Mouse (Mus musculus): ENCODE measurements at regions not wholly inside any gene's neighbourhood (a gene's known extent, or its start where the extent isn't known, plus 50 kb on each side); places are given as distances from the start of the nearest gene placed in this dataset.
A peak's percentile ranks its signal among the peaks of the same experiment; 100 is the strongest.

- intact Hi-C loops (cut with DNase I), result no loop called here
- DNase-seq, result no peak
Measured at GRCm38 (mm10) chr14:105720816-105721510, 175.7 kb downstream of the Spry2 start.

- DNase-seq, result no peak
- intact Hi-C loops (cut with DNase I), result no loop called here
Measured at GRCm38 (mm10) chr14:105718676-105719441, 177.8 kb downstream of the Spry2 start.

- no peak for DNase-seq
- intact Hi-C loops (cut with DNase I), result no loop called here
Measured at GRCm38 (mm10) chr14:105717821-105718220, 178.8 kb downstream of the Spry2 start.

DNA sequence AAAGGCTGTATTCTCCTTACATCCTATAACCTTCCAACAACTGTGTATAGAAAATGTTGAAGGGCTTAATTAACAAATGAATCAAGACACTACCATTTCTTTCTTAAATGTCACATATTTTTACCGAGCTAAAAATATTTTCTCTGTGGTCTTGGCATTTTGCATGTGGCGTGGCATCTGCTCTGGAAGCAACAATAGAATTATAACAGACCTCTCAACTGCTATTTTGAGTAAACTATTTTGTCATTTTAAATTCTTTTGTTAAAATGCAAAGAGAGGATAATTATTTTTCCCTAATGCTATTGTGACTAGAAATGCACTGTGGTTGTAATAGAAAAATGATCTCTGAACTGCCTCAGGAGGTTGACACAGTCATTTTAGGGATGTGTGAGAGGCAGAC lies 187.9 kb downstream of the Spry2 start:
- intact Hi-C loops (cut with DNase I), result no loop called here
- no peak for DNase-seq

- no peak for DNase-seq
- intact Hi-C loops (cut with DNase I), result no loop called here
Measured at GRCm38 (mm10) chr14:105706756-105707155, 189.9 kb downstream of the Spry2 start.

GRCm38 (mm10) chr14:105698616-105699015 lies 198.0 kb downstream of the Spry2 start:
- intact Hi-C loops (cut with DNase I), result no loop called here
- DNase-seq, result no peak

GRCm38 (mm10) chr14:105698086-105698485 lies 198.5 kb downstream of the Spry2 start:
- DNase-seq, result no peak
- intact Hi-C loops (cut with DNase I), result no loop called here

DNA sequence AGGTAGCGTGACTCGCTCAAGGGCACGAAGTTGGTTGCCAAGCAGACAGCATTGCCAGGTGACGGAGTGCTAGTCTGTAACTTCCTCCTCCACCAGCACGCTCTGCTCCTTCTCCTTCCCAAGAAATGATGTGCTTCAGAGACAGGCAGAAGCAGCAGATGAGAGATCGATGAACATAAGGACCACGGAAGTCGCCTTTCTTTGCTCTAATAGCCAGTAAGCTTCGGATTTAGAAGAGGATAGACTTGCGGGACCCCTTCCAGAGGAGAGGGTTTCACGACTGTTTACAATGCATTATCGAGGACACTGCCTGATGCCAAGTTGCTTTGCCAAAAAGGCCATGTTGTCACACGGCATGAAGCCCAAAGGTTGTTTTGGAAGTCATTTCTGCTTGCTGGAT lies 199.2 kb downstream of the Spry2 start:
- intact Hi-C loops (cut with DNase I), result no loop called here
- no peak for DNase-seq

- no peak for DNase-seq
- intact Hi-C loops (cut with DNase I), result no loop called here
Measured at GRCm38 (mm10) chr14:105694969-105695368, 201.7 kb downstream of the Spry2 start.

DNA sequence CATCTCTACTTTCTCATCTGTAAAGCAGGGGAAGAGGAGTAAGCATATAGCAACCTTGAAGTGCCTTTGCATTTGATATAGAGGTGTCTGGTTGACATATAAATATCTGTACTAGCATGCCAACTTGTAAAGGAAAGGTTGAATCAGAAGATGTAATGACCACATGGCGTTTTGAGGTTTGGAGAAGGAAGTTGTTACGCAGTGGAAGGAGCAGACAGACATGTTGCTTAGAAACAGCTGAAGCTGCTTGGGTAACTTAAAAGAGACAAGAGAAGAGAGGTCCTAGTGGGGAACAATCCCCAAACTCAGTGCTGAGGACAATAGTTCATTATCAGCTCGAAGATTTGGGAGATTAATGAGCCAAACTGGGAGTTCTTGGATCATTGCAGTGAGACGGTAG lies 202.9 kb downstream of the Spry2 start:
- intact Hi-C loops (cut with DNase I), result no loop called here

DNA sequence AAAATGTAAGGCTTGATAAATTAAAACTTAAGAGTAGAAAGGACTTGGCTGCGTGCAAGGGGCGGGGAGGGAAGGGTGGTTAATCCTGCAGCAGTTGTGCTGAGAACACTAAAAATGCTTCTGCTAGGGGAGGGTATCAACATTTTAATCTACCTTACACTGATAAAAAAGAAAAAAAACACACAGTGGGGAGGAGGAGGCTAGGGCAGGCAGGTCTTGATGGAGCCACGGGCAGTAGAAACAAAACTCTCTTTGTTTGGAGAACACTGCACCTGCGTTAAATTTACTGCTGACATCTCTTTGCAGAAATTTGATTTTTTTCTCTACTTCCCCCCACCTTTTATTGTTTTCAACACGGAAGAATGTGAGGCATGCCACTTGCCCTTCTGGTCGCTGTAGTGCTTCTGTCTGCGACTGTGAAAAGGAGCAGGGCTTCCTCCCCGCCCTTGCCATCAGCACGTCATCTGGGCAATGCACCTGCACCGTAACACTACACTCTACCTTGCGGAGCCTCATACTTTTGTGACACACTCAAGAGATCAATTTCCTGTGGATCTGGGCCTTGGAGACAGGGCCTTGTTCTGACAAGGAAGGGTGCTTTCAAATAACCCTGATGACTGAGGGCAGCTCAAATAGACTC lies 211.7 kb downstream of the Spry2 start:
- no peak for DNase-seq
- intact Hi-C loops (cut with DNase I), result no loop called here

More for the DNA sequence above, 202.9 kb downstream of the Spry2 start:
- no peak for DNase-seq

GRCm38 (mm10) chr14:105684329-105684728 lies 212.3 kb downstream of the Spry2 start:
- intact Hi-C loops (cut with DNase I), result no loop called here
- no peak for DNase-seq

DNA sequence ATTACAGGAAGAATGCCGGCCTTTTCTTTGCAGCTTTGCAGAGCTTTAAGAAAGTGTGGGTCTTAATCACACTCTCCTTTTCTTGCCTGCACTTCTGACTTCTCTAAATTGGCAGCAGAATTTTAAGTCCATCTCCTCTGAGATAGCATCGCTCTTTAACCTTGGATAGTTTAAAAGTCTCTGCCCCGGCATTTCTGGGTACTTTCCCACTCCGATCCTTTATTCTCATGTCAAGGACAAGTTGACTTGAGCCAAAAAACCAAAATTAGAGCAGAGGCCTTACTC lies 220.0 kb downstream of the Spry2 start:
- intact Hi-C loops (cut with DNase I), result loop anchor here (5.0 kb wide), 1 partner anchor 216 kb away; no protein-coding TSS in a partner anchor
- no peak for DNase-seq

DNA sequence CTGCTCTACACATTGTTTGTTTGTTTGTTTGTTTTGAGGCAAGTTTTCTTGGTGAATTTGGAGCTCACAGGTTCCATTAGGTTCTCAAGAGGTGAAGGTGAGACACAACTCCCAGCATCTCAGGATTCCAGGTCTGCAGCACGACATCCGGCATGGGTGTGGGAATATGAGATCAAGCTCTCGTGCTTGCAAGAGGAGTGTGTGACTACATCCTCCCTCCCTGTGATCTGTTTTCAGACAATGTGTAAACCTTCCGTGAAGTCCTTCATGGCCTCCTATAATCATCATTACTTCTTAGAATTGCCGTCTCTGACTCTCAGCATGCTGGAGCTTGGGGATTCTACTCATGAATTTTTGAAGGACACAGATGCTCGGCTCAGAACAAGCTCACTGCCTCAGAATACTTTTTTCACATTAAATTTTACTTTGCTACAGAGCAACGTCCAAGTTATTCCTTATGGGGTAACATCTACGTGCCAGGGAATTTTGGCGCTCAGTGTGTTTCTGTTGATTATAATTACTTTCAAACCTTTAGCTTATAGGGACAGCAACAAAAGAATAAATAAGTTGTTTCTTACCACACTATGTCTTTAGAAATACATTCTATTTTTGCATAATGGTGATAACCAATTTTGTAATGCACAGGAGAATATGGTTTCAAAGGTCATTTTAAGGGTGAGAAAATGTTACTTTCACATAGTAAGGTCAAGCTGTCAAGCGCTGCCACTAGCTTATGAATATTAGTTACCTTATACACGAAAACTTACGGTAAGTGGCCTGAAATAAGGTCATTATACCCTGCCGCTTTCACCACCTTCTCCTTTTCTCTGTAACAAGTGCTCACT lies 220.6 kb downstream of the Spry2 start:
- intact Hi-C loops (cut with DNase I), result loop anchor here (5.0 kb wide), 1 partner anchor 216 kb away; no protein-coding TSS in a partner anchor
- no peak for DNase-seq

DNA sequence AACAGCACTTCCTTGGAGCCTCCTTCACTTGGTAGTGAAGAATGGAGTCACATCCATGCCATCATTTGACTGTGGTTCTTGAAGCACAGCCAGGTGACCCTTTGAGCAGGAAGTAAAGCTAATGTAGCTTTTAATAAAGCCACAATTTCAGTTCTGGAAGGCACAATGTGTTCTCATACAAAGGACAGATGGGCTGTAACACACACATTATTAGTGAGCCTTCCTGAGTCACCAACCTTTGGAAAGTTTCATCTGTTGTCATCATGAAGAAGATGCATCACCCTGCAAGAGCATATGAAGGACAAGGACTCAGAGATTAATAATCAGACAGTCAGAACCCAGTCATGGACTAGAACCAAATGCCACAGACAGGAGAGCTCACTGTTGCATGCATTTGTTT lies 221.6 kb downstream of the Spry2 start:
- DNase-seq, result no peak
- intact Hi-C loops (cut with DNase I), result loop anchor here (5.0 kb wide), 1 partner anchor 217 kb away; no protein-coding TSS in a partner anchor

DNA sequence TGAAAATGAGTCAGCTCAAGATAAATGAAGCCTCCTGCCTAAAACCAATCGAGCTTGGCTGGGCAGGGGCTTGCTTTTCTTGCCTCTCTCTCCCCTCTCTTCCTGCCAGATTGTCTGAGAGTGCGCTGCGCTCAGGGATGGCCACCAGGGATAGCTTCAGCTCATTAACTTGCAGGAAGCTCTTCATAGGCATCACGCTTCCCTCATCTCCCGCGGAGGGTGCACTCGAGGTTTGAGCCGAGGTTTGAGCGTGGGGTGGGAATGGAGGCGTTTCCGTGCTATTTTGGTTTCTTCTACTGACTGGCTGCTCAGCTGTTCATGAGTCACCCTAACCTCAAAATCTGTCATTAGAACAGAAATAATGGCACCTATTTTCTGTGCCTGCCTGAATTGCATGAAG lies 227.7 kb downstream of the Spry2 start:
- intact Hi-C loops (cut with DNase I), result no loop called here
- peak; percentile 9 to 20 for DNase-seq

DNA sequence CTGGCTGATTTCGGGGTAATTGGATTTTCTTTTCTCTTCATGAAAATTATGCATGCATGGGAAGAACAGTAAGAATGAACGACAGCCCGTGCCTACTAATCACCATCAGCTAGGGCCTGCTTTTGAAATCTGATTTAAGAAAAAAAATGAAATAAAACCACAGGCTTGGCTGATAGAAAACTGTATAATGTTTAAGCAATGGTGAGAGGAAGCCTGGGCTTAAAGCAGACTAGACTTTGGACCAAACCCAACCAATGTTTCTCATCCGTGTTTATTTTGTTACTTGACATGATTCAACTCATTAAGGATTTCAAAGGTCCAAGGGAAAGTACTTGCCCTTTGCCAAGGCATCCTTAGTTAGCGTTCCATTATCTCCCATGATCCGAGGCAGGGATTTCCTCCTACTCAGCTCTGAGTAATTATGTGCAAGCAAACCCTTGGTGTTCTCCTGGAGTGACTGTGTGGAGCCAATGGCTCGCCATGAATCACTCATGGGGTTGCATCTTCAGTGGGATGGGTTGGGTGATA lies 231.9 kb downstream of the Spry2 start:
- intact Hi-C loops (cut with DNase I), result no loop called here
- no peak for DNase-seq

GRCm38 (mm10) chr14:105663472-105663871 lies 233.1 kb downstream of the Spry2 start:
- DNase-seq, result no peak
- intact Hi-C loops (cut with DNase I), result no loop called here

DNA sequence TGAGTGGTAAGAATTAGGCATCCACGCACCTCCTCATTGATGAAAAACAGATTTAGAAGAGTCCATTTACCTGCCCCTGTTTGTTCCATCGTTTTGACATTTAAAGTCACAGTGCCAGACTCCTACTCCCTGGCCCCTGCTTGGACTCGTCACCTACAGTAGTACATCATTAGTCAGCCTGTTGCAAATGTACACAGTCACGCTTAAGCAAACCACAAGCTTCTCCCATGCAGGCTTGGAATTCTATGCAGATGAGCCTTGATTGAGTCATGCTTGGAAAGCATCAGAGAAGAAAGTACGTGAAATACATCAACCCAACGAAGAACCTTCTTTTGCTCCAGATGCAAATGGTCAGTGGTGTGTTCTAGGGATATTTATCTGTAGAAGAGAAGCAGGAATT lies 233.8 kb downstream of the Spry2 start:
- DNase-seq, result no peak
- intact Hi-C loops (cut with DNase I), result no loop called here

DNA sequence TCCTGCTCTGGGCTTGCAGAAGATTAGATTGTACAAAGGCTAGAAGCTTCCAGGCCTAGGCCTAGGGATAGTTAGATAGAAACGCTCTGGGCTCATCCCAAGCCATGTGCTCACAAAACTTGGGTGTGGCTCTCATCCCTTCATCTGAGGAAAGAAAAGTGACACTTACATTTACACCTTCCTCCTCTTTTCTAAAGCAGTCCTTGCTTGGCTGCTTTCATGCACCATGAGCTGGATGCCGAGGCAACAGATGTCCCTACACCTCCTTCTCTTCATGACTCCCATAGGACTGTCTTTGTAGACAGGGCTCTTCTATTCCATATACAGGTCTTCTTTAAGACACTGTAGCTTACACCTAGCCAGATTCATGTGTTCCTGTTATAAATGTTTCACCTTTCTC lies 238.3 kb downstream of the Spry2 start:
- intact Hi-C loops (cut with DNase I), result no loop called here
- DNase-seq, result no peak

DNA sequence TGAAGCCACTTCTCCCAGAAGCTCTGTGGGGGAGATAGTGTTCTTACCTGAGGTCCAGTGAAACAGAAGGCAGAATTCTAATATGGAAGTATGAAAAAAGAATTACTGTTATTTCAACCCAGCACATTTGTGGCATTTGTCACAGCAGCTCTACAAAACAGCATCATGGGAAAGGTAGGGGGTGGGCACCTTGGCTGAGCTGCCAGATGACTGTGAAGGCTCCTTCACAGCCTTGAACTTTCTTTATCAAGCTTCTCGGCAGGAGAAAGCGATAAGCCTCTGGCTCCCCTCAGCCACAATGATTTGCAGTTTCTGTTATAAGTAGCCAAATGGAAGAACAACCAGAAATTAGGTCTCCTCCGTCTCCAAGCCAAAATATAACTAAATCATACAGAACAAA lies 249.5 kb downstream of the Spry2 start:
- intact Hi-C loops (cut with DNase I), result no loop called here
- DNase-seq, result no peak

All from gastrocnemius, postnatal 36 days (tissue).